Mouse (Mus musculus) CH12.LX (cell line): ENCODE measurements around the gene Grk6.

Experiments used
- CTCF ChIP-seq, 2 experiments: IDR thresholded peaks in 1 of 2; conservative IDR thresholded peaks in 1 of 2; 2 replicates each; pipeline ENCODE4 v1.5.1; 2011 to 2012; ENCODE audit warnings: low read depth in 2 of 2, low read length in 2 of 2, improper control_type of control experiment in 1 of 2, inconsistent platforms in 1 of 2, mild to moderate bottlenecking in 1 of 2, moderate library complexity in 1 of 2
- GABPA ChIP-seq: IDR thresholded peaks from 2 replicates; pipeline ENCODE4 v1.6.1; 2012; ENCODE audit warnings: low read depth, low read length, improper control_type of control experiment, inconsistent platforms; ENCODE audit not compliant: insufficient replicate concordance
- MAFK ChIP-seq: IDR thresholded peaks from 2 replicates; pipeline ENCODE4 v1.6.1; 2011; ENCODE audit warnings: low read length, improper control_type of control experiment; ENCODE audit not compliant: insufficient replicate concordance
- MXI1 ChIP-seq: IDR thresholded peaks from 2 replicates; pipeline ENCODE4 v1.6.1; 2011; ENCODE audit warnings: mild to moderate bottlenecking, low read depth, low read length, improper control_type of control experiment
- MYC ChIP-seq: IDR thresholded peaks from 2 replicates; pipeline ENCODE4 v1.6.1; 2011; ENCODE audit warnings: low read depth, mild to moderate bottlenecking, improper control_type of control experiment, low read length
- RCOR1 ChIP-seq: conservative IDR thresholded peaks from 2 replicates; pipeline ENCODE4 v1.6.1; 2012; ENCODE audit warnings: low read depth, mild to moderate bottlenecking, inconsistent platforms, low read length, improper control_type of control experiment
- UBTF ChIP-seq: IDR thresholded peaks from 2 replicates; pipeline ENCODE4 v1.6.1; 2012; ENCODE audit warnings: low read depth, mild to moderate bottlenecking, inconsistent platforms, low read length, improper control_type of control experiment, moderate library complexity
- USF2 ChIP-seq: conservative IDR thresholded peaks from 2 replicates; pipeline ENCODE4 v1.6.1; 2011; ENCODE audit warnings: low read depth, low read length, improper control_type of control experiment

- peak; percentile 91 to 97 for TF ChIP-seq CTCF (conservative IDR thresholded peaks at IDR 0.05 in 1 of 2, IDR thresholded peaks at IDR 0.05 in 1 of 2; ENCODE audit: low read depth in 2 of 2, low read length in 2 of 2)
- TF ChIP-seq MYC: no peak
- peak; percentile 65; the same call in 1 of the 2 replicates for TF ChIP-seq MXI1
- TF ChIP-seq UBTF: no peak
- no peak for TF ChIP-seq GABPA
- TF ChIP-seq RCOR1: no peak
- TF ChIP-seq USF2: no peak
- TF ChIP-seq MAFK: no peak
These were observed 39.8 kb upstream of the Grk6 start for GRCm38 (mm10) chr13:55404853-55405782.
